Mouse (Mus musculus): ENCODE results near the gene Atp6v0c. TPM values are rescaled to one million over a fixed set of nuclear protein-coding genes. Genes with fewer than 3 reads are reported as not detected.
"Not testable (repeated sequence)": the region's sequence is repeated elsewhere in the genome, so short reads cannot be mapped to it uniquely, and the experiment has no call there.

Gene Atp6v0c
- polyA plus RNA-seq, 1 experiment = 432 TPM

GRCm38 (mm10) chr17:24131570-24131969 lies 37.9 kb downstream of the Atp6v0c start:
- Histone ChIP-seq H3ac (ENCODE audit: control insufficient read depth, insufficient read length) (no peak overlapping the region), H3K4me2 (ENCODE audit: low read depth) (no peak overlapping the region), H3K36me3 (ENCODE audit: control insufficient read depth, insufficient read depth) (no peaks in the 10 kb centered on the region), H3K79me2 (ENCODE audit: control insufficient read depth, insufficient read depth) (peaks cover 95% of the 10 kb centered on the region), H3K4me3 (no peak overlapping the region), H3K27me3 (ENCODE audit: control insufficient read depth, insufficient read depth, insufficient read length) (no peaks in the 10 kb centered on the region)
- TF ChIP-seq SRF (IDR thresholded peaks at IDR 0.05; ENCODE audit: control insufficient read depth, insufficient read length, low read depth) (no peak), MYOG (IDR thresholded peaks at IDR 0.05; ENCODE audit: control insufficient read depth in 1 of 3, insufficient read depth in 1 of 3, insufficient read length in 2 of 3, low read depth in 2 of 3) (no peak), TCF12 (IDR thresholded peaks at IDR 0.05; ENCODE audit: insufficient read depth, poor library complexity, severe bottlenecking) (no peak), TCF3 (IDR thresholded peaks at IDR 0.05; ENCODE audit: insufficient read length, low read depth) (no peak), CEBPB (IDR thresholded peaks at IDR 0.05; ENCODE audit: insufficient read depth, poor library complexity, severe bottlenecking) (no peak), REST (IDR thresholded peaks at IDR 0.05; ENCODE audit: insufficient read depth, insufficient read length) (no peak), MAX (IDR thresholded peaks at IDR 0.05; ENCODE audit: low read depth) (no peak), MYOD1 (IDR thresholded peaks at IDR 0.05; ENCODE audit: control insufficient read depth in 1 of 3, insufficient read length in 2 of 3, low read depth in 2 of 3) (no peak), POLR2A (IDR thresholded peaks at IDR 0.05; ENCODE audit: insufficient read length, low read depth) (no peak), E2F4 (IDR thresholded peaks at IDR 0.05; ENCODE audit: insufficient read depth) (no peak), USF1 (IDR thresholded peaks at IDR 0.05; ENCODE audit: low read depth) (no peak), POLR2AphosphoS2 (IDR thresholded peaks at IDR 0.05; ENCODE audit: insufficient read length, low read depth) (no peak)

- not testable (repeated sequence) for H3ac ChIP-seq (ENCODE audit: control insufficient read depth, insufficient read length); H3K4me2 ChIP-seq (ENCODE audit: low read depth)
- peaks cover 94% of the 10 kb centered on the region for H3K79me2 ChIP-seq (ENCODE audit: control insufficient read depth, insufficient read depth)
Observed at GRCm38 (mm10) chr17:24129246-24129645, 40.3 kb downstream of the Atp6v0c start.

DNA sequence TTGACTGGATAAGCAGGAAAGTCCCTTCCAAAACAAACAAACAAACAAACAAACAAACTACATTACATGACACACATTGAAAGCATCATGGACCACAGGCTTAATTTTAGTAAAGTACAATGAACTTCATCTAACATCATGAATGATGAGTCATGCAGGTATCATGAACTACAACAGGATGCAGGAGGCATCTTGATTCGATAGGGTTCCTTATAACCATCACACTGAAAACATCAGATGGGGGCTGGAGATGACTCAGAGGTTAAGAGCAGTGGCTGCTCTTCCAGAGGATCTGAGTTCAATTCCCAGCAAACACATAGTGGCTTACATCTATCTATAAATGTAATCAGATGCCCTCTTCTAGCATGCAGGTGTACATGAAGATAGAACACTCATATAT lies 41.9 kb downstream of the Atp6v0c start:
- TF ChIP-seq REST (IDR thresholded peaks at IDR 0.05; ENCODE audit: insufficient read depth, insufficient read length) (no peak), MAX (IDR thresholded peaks at IDR 0.05; ENCODE audit: low read depth) (no peak), USF1 (IDR thresholded peaks at IDR 0.05; ENCODE audit: low read depth) (no peak), SRF (IDR thresholded peaks at IDR 0.05; ENCODE audit: control insufficient read depth, insufficient read length, low read depth) (no peak), E2F4 (IDR thresholded peaks at IDR 0.05; ENCODE audit: insufficient read depth) (no peak), TCF12 (IDR thresholded peaks at IDR 0.05; ENCODE audit: insufficient read depth, poor library complexity, severe bottlenecking) (no peak), MYOG (IDR thresholded peaks at IDR 0.05; ENCODE audit: control insufficient read depth in 1 of 3, insufficient read depth in 1 of 3, insufficient read length in 2 of 3, low read depth in 2 of 3) (no peak), MYOD1 (IDR thresholded peaks at IDR 0.05; ENCODE audit: control insufficient read depth in 1 of 3, insufficient read length in 2 of 3, low read depth in 2 of 3) (no peak), TCF3 (IDR thresholded peaks at IDR 0.05; ENCODE audit: insufficient read length, low read depth) (no peak), CEBPB (IDR thresholded peaks at IDR 0.05; ENCODE audit: insufficient read depth, poor library complexity, severe bottlenecking) (no peak)
- H3K4me2 ChIP-seq (ENCODE audit: low read depth) = no peak overlapping the region
- no peaks in the 10 kb centered on the region for H3K27me3 ChIP-seq (ENCODE audit: control insufficient read depth, insufficient read depth, insufficient read length)
- no peak overlapping the region for H3K4me3 ChIP-seq
- no peaks in the 10 kb centered on the region for H3K36me3 ChIP-seq (ENCODE audit: control insufficient read depth, insufficient read depth)
- H3ac ChIP-seq (ENCODE audit: control insufficient read depth, insufficient read length) = no peak overlapping the region
- peaks cover 91% of the 10 kb centered on the region for H3K79me2 ChIP-seq (ENCODE audit: control insufficient read depth, insufficient read depth)

More at GRCm38 (mm10) chr17:24129246-24129645, 40.3 kb downstream of the Atp6v0c start:
- not testable (repeated sequence) for H3K4me3 ChIP-seq; H3K27me3 ChIP-seq (ENCODE audit: control insufficient read depth, insufficient read depth, insufficient read length); H3K36me3 ChIP-seq (ENCODE audit: control insufficient read depth, insufficient read depth)

GRCm38 (mm10) chr17:24126801-24127200 lies 42.7 kb downstream of the Atp6v0c start:
- H3K27me3 ChIP-seq (ENCODE audit: control insufficient read depth, insufficient read depth, insufficient read length) = no peaks in the 10 kb centered on the region

DNA sequence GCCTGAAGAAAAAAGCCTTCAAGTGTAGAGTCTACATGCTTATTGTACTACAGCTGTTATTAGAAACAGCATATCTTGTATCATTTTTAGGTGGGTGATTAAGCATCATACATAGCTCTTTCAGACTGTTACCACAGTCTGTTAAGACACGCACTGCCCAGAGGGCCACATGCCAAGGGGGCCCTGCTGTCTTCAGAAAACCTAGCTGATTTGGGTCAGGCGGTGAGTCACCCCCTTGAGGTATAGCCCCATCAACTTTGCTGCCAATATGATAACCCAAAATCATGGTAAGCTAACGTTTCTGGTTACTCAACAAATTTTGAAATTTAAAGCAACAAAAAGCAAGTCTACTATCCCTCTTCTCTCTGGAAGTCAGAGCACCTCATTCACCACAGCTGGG lies 50.1 kb downstream of the Atp6v0c start:
- Histone ChIP-seq H3K4me3 (no peak overlapping the region), H3K4me2 (ENCODE audit: low read depth) (peak overlapping the region; percentile 43), H3K27me3 (ENCODE audit: control insufficient read depth, insufficient read depth, insufficient read length) (no peaks in the 10 kb centered on the region), H3K79me2 (ENCODE audit: control insufficient read depth, insufficient read depth) (peaks cover 80% of the 10 kb centered on the region), H3ac (ENCODE audit: control insufficient read depth, insufficient read length) (no peak overlapping the region), H3K36me3 (ENCODE audit: control insufficient read depth, insufficient read depth) (no peaks in the 10 kb centered on the region)
- TF ChIP-seq TCF3 (IDR thresholded peaks at IDR 0.05; ENCODE audit: insufficient read length, low read depth) (no peak), CEBPB (IDR thresholded peaks at IDR 0.05; ENCODE audit: insufficient read depth, poor library complexity, severe bottlenecking) (peak; percentile 49; the same call in 1 of the 2 replicates)

More at GRCm38 (mm10) chr17:24126801-24127200, 42.7 kb downstream of the Atp6v0c start:
- no peak overlapping the region for H3ac ChIP-seq (ENCODE audit: control insufficient read depth, insufficient read length)
- no peak for TF ChIP-seq E2F4 (IDR thresholded peaks at IDR 0.05; ENCODE audit: insufficient read depth)
- no peak for TF ChIP-seq MYOG (IDR thresholded peaks at IDR 0.05; ENCODE audit: control insufficient read depth in 1 of 3, insufficient read depth in 1 of 3, insufficient read length in 2 of 3, low read depth in 2 of 3)
- TF ChIP-seq MYOD1 (IDR thresholded peaks at IDR 0.05; ENCODE audit: control insufficient read depth in 1 of 3, insufficient read length in 2 of 3, low read depth in 2 of 3) = no peak
- no peak for TF ChIP-seq TCF3 (IDR thresholded peaks at IDR 0.05; ENCODE audit: insufficient read length, low read depth)
- TF ChIP-seq CEBPB (IDR thresholded peaks at IDR 0.05; ENCODE audit: insufficient read depth, poor library complexity, severe bottlenecking) = no peak
- H3K36me3 ChIP-seq (ENCODE audit: control insufficient read depth, insufficient read depth) = no peaks in the 10 kb centered on the region
- H3K79me2 ChIP-seq (ENCODE audit: control insufficient read depth, insufficient read depth) = peaks cover 91% of the 10 kb centered on the region
- H3K4me2 ChIP-seq (ENCODE audit: low read depth) = no peak overlapping the region
- H3K4me3 ChIP-seq = no peak overlapping the region

Other genes starting within 250 kb of the Atp6v0c start
- gene Sbp, start 228.0 kb downstream of the Atp6v0c start, polyA plus RNA-seq (2012; fragmentation: generic; extraction: Trizol) = not detected
- gene Sbpl, start 214.4 kb downstream of the Atp6v0c start, polyA plus RNA-seq (2012; fragmentation: generic; extraction: Trizol) = not detected
- gene Prss30, start 189.1 kb downstream of the Atp6v0c start, polyA plus RNA-seq (2012; fragmentation: generic; extraction: Trizol) = 0.06 TPM
- 0.04 TPM for gene Prss22, start 171.6 kb downstream of the Atp6v0c start, polyA plus RNA-seq (2012; fragmentation: generic; extraction: Trizol)
- 0.14 TPM for gene Prss27, start 131.6 kb downstream of the Atp6v0c start, polyA plus RNA-seq (2012; fragmentation: generic; extraction: Trizol)
- 41.5 TPM for gene Kctd5, start 96.2 kb downstream of the Atp6v0c start, polyA plus RNA-seq (2012; fragmentation: generic; extraction: Trizol)
- 10.1 TPM for gene Pdpk1, start 18.8 kb downstream of the Atp6v0c start, polyA plus RNA-seq (2012; fragmentation: generic; extraction: Trizol)
- 29.8 TPM for gene Amdhd2, start 5.9 kb downstream of the Atp6v0c start, polyA plus RNA-seq (2012; fragmentation: generic; extraction: Trizol)
- 4.3 TPM for gene Tbc1d24, start 35.9 kb upstream of the Atp6v0c start, polyA plus RNA-seq (2012; fragmentation: generic; extraction: Trizol)
- gene Ntn3, start 39.8 kb upstream of the Atp6v0c start, polyA plus RNA-seq (2012; fragmentation: generic; extraction: Trizol) = 0.13 TPM
- 3.7 TPM for gene Tedc2, start 51.1 kb upstream of the Atp6v0c start, polyA plus RNA-seq (2012; fragmentation: generic; extraction: Trizol)
- gene Ccnf, start 81.8 kb upstream of the Atp6v0c start, polyA plus RNA-seq (2012; fragmentation: generic; extraction: Trizol) = 13.3 TPM
- not detected for gene Abca17, start 181.4 kb upstream of the Atp6v0c start, polyA plus RNA-seq (2012; fragmentation: generic; extraction: Trizol)
- gene Abca3, start 182.2 kb upstream of the Atp6v0c start, polyA plus RNA-seq (2012; fragmentation: generic; extraction: Trizol) = 1.4 TPM
- 53.7 TPM for gene Rnps1, start 244.9 kb upstream of the Atp6v0c start, polyA plus RNA-seq (2012; fragmentation: generic; extraction: Trizol)

Data from myocyte (in vitro differentiated cells).